Mouse (Mus musculus) adrenal gland, adult (tissue): ENCODE measurements around the gene Anks1b.
A peak's percentile ranks its signal among the peaks of the same experiment; 100 is the strongest.

Experiments used
- DNase-seq, 2 experiments: peaks; one replicate each; pipeline ENCODE4 v3.0.0; 2022 to 2023; ENCODE audit warnings: low spot score in 1 of 2; ENCODE audit not compliant: inconsistent age in 2 of 2

Gene Anks1b

DNA sequence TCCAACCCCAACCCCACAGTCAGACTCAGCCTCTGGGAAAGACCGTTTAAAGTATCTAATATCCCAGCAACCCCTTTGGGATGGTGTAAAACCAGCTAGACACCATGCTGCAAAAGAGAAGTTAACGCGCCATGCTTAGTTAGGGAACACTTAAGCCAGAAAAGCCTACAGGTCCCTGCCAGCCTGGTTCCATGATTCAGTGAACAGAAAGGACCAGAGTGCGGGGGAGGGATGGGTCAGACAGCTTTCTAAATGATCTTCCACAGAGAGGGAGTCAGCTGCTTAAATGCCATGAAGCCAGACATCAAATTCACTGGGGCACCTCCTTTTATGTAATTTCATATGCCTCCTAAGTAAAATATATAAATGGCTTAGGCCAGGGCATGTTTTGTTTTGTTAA is 764.0 kb downstream of the Anks1b start:
- DNase-seq: no peak

DNA sequence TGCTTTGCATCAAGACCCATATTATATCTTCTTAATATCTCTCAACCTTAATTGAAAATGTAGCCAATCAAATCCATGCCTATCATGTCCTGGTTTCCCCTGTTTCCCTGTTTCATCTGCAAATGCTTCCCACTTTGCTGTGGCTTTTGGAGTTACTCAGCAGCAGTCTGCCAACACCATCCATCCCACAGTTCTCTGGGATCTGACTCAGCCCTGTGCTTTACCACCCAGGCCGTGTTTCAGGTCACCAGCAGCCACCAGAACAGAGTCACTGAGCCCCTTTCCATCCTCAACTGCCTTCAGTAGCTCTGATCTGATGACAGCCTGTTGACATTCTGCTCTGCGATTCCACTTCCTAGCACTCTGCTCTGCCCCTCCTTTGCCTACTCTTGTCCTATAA is 776.4 kb downstream of the Anks1b start:
- DNase-seq: no peak

DNA sequence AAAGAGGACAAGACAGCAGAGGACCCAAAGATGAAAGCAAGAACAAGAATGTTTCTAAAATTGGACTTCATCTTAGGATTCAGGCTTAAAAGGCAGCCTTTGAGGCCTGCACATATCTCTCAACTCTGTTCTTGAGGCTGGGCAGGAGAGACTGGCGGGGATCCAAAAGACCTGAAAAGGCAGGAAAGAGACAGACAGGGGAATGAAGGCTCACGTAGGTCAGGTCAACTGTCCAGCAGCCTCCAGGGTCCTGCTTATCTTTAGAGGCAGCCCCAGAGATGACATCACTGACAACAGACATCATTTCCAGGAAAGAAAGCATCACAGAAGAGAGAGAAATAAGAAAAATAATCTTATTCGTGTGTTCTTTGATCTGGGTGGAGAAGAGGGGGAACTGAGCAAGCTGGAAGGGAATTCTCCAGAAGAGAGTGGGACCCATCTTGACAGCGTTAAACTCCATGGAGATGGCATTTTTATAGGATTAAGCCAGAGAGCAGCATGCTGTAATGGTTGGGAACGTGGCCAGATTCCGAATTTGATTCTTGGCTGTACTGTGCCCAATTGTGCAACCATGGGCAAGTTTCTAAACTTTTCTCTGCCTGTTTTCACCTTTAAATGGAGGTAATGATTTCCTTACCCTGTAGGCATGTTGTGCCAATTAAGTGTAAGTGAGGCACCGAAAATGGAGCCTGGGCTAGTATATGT is 784.3 kb downstream of the Anks1b start:
- DNase-seq: peak; percentile 9 to 82

DNA sequence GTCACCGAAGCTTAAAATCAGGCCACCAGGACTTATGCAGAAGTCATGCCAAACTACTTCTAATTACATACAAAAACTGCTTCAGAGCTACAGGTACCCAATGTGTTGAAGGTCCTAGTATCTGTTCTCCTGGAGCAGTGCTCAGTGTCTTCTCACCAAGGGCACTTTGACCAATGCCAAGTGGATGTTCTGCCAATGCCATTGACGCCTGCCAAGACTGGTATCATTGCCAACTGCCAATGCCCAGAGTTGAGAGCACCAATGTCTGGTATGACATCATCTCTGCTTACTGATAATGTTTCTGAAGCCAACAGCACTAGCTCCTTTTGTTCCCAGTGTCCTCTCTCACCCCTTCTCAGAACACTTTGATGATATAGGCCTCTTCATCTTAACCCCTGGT is 793.4 kb downstream of the Anks1b start:
- peak; percentile 48 to 91 for DNase-seq

DNA sequence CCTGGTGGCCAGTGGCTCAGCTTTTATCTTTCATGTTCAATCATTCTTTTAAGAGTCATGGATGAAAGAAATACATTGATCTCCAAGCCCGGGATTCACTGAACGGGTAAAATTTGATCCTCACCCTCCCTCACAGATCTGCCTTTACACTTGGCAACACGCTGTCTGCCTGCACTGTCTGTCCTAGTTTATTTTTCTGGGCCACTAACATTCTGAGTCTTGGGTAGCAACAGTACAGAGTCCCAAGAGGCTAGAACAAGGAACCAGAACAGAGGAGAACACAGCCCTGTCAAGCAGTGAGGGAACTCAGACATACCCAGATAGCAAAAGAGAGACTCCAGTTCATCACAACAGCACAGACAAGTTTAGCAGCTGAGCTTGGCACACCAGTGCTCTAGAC is 797.0 kb downstream of the Anks1b start:
- no peak for DNase-seq

DNA sequence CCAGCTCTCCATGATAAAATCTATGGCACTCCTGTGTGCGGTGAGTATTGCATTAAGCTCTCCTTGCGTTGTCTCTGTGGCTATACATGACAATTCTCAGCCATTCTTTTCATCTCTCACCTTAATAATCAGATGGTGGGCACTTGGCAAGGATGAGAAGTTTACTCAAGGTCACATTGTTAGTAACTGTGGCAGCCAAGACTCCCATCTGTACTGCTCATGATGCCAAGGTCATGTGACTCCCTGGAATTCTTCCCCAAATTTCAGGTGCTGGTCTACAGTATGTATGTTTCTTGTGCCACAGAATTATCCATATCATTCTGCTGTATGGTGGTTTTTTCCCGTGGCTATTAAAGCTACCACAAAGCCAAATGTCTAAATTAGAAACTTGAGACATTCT is 798.8 kb downstream of the Anks1b start:
- DNase-seq: no peak

DNA sequence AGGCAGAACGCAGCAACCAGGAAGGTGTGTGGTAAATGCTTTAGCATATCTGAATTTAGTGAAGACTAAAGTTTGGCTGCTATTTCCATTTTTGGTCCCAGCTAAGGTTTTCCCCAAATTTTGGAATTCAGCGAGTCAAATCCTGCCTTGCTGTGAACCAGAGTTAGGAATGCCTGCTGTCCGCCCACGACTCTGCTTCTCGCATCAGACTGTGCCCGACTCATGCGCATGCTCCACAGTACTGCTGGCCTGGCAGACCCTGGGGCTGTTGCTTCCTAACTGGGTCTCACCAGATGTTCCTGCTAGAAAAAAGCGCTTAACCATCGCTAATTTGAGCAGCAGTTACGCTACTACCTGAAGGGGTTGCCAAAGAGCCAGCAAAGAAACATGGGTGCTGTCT is 801.1 kb downstream of the Anks1b start:
- DNase-seq: no peak

DNA sequence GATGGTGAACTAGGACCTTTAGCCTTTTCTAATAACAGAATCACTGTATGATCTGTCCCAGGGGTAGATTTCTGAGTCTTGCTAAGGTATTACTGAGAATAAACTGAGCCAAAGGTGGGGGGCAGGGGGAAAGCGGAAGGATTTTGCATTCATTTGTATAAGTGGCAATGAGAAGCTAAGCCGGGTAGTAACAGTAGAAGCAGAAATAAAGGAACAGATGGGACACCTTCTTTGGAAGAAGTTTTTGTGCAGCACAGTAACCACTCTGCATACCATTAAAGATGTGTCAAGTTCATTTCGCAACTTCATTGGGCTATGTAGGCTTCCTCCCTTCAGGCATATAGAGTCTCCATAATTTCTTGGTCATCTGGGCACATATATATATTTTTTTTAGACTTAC is 804.1 kb downstream of the Anks1b start:
- DNase-seq: no peak

DNA sequence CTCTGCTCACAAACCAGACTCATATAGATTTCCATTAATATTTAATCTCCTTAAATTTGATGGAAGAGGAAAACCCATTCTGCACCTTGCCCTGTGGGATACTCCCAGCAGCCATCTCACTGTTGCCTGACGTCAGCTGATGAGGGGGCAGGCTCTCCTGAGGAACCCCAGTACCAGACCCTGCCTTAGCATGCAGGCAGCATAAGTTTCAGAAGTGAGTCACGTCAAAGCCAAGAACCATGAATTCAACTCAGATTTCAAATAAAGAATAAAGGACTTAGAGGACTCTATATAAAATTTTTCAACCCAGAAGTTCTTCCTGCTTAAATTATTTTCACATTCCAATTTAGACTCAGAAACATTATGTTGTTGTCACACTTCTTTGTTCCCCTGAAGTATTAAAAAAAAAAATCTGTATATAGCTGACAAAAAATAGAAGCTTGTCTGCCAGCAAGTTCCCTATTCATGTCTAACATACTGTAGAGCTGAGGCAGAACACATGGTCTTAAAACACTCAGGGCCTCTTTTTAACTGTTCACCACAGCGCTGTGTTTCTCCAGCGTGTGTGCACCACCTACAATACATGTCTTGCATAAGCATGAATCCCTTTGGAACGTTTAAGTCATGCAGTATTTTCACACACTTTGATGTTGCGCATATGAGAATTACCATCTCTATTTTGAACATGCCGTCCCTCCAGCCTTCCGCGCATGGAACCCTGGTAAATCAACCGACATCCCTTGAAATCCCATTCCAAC is 806.6 kb downstream of the Anks1b start:
- no peak for DNase-seq

DNA sequence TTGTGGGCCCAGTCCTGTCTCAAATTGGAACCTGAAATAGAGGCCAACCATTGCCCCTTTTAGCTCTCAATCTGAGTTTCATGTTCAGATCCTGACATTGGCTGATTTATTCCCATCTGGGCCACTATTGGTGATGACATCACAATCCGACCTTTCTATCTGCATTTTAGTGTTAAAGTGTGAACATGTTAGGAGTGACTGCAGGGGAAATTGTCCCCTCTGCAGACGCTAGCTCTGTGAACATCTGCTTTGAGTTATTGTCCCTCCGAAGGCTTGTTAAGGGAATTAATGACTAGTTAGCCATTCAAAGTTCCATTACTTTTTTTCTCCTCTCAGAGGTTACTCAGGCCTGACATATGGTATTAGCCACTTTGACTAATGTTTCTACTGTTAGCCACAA is 810.5 kb downstream of the Anks1b start:
- no peak for DNase-seq

DNA sequence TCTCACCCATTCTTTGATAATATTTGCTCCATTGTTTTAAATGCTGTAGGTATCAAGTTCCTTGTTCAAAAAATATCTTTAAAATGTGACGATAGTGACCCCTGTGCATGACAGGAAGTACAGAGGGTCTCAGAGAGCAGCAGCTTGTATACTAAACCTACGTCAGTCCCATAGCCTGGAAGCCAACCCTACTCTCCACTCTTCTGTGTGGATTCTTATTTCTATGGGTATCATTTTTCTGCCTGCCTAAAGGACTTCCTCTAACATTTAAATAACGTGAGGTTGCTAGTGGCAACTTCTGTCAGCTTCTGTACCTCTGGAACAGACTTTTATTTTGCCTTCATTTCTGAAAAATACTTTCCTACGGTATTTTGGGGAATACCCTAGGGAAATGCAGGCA is 812.1 kb downstream of the Anks1b start:
- DNase-seq: no peak

DNA sequence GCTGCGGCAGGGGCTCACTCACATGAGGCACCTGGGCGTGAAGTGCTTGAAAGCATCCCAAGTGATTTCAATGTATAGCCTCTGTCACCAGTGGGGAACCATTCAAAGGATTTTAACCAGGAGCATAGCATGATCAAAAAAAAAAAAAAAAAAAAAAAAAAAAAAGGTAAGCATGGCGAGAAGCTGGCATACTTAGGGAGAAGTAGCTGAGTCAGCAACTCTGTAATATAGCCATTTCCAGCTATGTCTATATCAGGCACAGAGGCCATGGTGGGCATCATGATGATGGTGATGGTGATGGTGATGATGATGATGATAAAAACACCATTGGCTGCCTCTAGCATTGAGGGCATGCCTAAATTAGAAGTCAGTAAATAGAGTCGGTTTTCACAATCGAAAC is 814.8 kb downstream of the Anks1b start:
- no peak for DNase-seq

DNA sequence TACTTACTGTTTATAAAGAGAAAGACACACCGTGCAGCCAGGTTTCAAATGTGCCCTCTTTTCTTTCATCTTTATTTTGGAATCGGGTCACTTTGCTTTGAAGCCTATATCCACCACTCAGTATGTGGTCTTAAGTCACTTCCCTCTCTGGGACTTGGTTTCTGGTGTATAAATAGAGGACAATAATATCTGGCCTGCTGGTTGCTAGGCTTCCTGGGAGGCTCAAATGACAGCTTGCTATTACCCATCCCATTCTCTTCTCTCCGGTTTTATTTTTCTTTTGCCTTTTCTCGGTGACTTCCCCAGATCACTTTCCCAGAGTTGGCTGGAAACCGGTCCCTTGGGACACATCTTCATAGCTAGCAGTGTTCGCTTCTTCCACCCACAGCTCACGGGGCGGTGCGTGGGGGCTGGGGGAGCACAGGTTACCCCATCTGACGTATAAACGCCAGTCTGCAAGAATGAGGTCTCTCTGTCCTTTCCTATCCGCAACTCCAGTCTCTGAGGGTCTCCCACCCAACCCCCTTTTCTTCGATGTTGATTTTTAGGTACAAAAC is 815.5 kb downstream of the Anks1b start:
- peak in 1 of 2 experiments; percentile 21 for DNase-seq

DNA sequence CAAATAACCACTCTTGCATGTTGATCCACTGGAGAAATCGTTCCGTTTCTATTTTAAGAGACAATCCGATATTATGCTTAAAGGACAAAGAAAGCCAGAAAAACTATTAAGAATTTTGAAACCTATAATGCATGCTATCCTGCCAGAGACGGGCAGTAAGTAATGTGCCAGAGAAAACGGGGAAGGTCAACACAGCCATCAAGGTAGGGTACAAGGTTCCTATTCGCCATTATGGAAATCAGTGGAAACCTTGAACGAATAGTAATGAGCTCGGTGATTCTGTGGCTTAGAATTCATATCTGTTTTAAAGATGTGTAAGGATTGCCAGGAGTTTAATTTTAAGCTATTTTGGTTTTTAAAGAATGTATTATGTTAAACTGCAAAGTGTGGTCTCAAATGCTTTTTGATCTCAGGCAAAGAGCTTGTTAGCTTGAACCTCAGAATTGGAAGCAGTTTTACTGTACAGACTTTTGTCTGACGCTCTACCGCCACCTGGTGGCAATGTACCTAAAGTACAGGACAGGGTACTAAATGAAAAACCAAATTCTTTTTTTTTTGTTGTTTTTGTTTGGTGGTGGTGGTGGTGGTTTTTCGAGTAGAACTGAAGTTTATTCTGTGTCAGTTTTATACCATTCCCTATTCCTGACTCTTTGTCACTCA is 816.7 kb downstream of the Anks1b start:
- DNase-seq: peak; percentile 34 to 85

DNA sequence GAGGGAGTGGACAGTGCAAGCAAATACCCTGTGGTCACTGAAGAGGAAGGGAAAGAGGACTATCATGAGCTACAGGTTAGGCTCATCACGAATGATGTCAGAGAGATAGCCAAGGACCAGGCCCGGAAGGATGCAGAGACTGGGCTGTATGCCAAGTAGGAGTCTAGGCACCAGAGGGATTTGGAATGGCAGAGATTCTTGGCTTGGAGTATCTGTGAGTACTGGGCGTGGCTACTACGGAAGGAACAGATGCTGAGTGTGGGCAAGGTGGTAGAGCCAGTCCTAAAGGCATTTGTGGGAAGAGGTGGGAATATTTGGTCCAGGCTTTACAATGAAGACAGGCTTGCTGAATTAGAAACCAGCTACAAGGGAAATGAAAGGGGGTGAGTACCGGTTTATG is 823.4 kb downstream of the Anks1b start:
- no peak for DNase-seq

DNA sequence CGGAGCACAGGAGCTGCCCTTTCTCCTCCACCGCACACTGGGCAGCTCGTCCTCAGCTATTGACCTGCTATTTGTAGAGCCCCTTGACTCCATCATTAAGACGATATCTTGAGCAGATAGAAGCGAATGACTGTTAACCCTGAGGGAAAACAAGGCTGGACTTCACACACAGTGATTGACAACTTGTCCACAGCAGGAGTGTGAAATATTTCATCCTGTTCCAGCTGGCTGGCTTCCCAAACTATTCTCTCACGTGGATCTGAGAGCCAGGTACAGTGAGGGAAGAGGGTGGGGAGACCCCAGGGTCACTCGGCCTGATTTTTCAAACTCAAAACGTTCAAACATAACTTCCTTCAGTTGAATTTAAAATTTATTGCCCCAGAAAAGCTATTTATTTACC is 824.1 kb downstream of the Anks1b start:
- DNase-seq: no peak

DNA sequence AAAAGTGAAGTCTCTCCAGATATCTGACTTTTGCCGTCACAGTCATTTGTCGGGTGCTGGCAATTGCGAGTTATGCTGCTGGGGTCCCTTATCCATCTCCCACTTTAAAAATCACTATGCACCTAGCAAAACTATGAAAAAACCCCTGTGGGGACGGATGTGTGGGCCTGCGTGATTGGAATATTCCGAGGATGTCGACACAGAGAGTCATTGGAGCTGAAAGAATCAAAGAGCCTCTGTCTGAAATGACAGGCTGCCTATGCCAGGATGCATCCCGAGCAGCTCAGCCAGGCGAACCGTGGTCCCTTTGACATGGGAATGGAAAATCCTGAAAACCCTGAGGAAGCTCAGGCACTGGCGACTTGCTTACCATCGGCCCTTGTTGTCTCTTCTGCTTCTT is 825.9 kb downstream of the Anks1b start:
- DNase-seq: no peak

DNA sequence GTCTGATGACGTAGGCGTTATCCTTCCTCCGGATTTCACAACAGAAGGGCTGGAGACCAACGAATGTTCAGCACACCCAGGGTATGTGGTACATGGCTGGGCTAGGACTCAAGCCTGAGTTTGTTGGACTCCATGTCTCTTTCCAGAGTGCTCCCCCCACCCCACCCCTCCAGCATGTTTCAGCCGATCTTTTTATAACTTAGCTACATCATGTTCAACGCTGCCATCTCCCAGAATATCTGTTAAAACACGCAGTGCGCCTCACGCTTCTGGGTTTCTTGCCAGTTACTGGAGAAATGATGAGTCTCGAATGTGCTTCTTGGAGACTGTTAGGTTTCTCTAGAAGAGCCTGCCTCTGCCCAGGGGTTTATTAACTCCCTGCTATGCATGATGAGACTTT is 831.3 kb downstream of the Anks1b start:
- no peak for DNase-seq

DNA sequence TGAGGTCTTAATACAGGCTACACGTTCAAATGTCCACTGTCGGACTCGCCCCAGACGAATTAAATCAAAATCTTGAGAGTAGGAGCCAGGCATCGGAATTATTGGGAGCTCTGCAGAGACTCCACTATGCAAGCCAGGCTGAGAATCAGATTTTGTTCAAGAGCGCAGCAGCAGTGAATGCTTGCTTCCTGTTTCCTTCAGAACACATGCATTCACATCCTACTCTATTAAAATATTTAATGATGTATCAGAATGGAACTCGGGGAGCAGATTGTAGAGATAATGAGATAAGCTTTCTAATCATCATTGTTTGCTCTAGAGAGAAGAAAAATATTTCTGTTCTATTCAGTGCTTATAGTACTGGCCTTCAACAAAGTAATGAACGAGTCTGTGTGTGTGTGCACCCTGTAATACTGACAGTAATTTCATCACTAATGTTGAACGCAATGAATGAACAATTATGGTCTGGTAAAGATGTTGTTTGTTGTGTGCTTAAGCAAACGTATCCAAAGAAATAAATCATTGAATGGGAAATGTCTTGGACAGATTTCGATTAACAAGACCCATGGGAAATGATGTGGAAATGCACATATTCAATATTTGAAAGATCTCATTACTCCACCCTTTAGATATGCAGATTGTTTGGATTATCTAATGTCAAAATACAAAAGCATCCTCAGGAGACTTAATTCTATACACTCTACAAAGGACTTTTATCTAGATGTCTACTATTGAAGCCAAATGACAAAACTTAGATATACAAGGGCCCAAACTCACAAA is 835.7 kb downstream of the Anks1b start:
- no peak for DNase-seq

DNA sequence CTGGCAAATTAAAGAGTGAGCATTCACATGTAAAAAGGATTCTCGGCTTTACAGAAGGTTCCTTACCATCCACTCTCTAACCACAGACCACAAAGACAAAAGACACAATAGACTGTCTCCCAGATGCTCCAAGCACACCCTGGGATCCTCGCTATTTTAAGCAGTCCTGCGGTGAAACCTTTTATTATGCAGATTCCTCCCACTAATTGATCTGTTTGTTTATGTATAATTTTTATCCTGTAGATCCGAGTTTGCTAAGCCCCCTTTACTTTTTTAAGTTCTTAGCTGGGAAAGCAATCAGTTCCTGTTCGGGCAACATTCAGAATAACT is 836.3 kb downstream of the Anks1b start:
- no peak for DNase-seq

DNA sequence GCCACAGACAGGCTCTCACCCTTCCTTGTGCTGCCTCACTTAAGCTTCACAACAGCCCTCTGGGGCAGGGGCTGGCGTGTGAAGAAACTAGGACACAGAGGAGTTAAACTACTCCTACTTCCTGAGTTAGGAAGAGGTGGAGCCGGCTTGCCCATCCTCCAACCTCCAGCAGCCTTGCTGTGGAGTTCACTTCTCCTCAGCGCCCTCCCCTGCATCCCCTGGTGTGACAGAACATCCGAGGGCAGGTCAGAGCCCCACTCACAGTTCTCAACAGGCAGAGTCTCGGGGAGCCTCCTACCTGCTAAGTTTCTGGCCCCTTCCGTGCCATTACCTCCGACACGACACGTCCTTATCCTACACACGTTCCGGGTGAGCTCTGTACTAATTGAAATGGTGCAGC is 844.7 kb downstream of the Anks1b start:
- DNase-seq: no peak
